Mouse (Mus musculus): Measurements from ENCODE around the gene Tomm34.

Gene Tomm34

GRCm38 (mm10) chr2:164070765-164071436 is at the start of gene Tomm34:
Tomm34 (minus strand) TSS chr2:164071169.
- DNase-seq, result peak; percentile 92

GRCm38 (mm10) chr2:164119503-164119902 is 48.5 kb upstream of the Tomm34 start:
- no peak for DNase-seq

- no peak for DNase-seq
Observed at GRCm38 (mm10) chr2:164115531-164115930, 44.6 kb upstream of the Tomm34 start.

- DNase-seq, result no peak
Observed at GRCm38 (mm10) chr2:164114051-164114450, 43.1 kb upstream of the Tomm34 start.

GRCm38 (mm10) chr2:164111546-164111945 is 40.6 kb upstream of the Tomm34 start:
- no peak for DNase-seq

DNA sequence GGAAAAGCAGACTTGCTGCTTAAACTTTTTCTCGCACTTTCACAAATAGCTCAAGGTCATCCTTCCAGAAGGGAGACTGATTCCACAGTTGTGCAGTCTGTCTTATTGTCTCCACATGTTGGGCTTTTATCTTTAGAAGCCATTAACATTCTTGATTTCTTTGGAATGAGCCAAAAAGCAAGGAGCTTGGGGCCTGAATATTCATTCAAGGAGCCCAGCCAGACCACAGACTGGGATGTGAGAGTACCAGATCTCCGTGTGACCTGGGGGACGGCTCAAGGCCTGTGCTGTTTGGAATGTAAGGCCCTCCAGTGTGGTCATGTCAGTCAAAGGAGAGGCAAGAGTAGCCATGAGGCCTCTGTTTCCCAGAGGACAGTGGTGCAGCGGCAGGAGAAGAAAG is 37.5 kb upstream of the Tomm34 start:
- no peak for DNase-seq

DNA sequence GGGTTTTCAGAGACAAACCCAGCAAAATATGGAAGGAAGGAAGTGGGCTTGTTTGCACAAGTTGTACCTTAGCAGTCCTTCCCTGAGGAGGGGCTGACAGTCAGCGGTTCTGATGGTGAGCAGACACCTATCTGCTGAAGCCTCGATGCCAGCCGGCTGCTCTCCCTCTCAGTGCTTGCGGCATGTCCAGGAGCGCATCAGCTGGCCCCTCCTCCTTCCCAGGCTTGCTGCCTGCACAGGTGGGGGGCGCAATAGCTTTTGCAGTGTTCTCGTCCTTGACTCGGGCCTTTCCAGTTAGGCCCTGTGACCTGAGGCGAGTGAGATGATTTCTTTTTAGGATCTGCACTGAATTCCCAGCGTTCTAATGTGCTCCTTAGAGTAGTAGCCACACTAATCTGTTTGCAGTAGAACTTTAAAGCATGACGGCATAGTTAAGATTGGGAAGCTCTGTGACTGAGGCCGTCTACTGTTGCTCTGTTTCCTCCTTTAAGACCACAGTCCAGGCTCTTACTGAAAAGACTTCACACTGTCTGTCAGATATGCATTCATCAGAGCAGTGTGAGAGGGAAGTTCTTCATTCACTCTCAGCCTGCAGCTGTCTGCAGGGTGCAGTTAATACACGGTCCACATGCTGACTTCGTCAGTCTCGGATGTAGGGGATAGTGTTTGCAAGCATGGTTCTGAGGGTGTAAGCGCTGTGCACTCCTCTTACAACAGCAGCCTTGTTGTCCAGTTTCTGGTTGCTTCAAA is 36.3 kb upstream of the Tomm34 start:
- DNase-seq, result no peak

- no peak for DNase-seq
Observed at GRCm38 (mm10) chr2:164106287-164107035, 35.5 kb upstream of the Tomm34 start.

DNA sequence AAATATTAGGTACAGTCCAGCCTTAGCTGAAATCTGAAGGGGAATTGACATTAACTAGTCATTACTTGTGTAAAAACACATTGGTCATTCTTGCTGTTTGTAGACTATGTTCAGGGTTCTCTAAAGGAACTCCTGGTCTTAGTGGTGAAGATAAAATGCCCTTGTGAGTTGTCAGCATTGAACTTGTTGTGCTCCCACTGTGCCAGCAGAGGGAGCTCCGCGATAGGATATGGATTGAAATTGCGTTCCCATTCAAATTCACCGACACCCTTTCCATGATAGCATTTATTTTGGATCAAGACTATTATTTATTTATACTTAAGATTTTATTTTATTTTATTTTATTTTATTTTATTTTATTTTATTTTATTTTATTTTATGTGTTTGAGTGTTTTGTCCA is 32.5 kb upstream of the Tomm34 start:
- DNase-seq, result peak; percentile 68

DNA sequence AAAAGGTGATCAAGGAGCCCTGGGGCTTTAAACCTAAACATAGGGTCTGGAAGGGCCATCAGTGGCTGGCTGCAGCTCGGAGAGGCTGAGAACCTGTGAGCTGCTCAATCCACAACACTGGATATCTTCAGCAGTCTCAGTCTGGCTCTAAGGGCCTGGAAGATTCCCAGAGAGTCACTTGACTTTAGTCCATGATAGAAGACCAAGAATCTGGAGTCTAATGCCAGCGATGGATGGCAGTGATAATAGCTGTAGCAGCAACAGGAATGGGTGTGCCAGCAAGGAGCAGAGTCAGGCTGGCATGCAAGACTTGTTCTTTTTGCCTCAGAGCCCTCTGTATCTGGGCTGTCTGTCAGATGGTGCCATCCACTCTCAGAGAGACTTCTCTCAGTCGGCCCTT is 31.4 kb upstream of the Tomm34 start:
- DNase-seq, result no peak

DNA sequence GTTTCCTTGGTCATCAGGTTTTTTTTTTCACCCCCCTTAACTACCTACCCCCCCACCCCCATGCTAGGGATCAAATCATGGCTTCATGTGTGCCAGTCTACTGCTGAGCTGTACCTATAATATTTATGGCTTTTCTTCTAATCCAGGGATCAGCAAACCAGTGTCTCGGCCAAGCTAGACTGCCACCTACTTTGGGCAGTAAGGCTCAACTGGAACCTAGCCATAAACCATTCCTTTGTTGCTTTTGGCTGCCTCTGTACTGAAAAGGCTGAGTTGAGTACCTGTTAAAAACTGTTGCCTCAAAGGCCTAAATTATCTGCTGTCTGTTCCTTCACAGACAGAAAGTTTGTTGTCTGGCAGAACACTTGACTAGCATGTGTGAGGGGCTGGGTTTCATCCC is 31.0 kb upstream of the Tomm34 start:
- DNase-seq, result no peak

DNA sequence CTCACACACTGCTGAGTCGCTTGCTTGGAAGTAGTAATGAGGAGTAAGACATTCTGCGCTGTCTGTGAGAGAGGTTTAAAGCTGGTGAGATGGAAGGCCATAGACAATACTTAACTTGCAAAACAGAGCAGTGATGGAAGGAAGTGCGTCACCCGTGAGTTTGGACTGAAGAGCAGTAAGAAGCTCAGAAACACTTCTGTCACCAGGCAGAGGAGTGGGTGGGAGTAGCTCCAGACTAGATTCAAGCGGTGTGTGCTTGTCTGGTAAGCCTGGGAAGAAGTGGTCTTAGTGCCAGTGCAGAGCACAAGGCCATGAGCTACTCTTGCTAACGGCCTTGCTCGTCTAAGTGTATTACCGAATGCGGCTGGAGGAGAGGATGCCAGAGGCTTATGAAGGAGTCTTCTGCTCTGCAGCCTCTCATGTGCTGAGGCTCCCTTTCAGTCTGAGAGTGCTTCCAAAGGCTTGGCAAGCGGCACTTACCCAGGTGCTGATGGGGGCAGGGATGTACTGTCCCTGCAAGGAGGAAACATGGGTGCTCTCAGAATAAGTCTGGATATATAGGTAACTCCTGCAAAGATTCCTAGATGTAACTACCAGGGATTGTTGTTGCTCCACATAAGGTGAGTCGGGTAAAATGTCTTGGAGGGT is 27.8 kb upstream of the Tomm34 start:
- peak; percentile 79 for DNase-seq

GRCm38 (mm10) chr2:164094152-164094551 is 23.2 kb upstream of the Tomm34 start:
- no peak for DNase-seq

- no peak for DNase-seq
Observed at GRCm38 (mm10) chr2:164089508-164089907, 18.5 kb upstream of the Tomm34 start.

DNA sequence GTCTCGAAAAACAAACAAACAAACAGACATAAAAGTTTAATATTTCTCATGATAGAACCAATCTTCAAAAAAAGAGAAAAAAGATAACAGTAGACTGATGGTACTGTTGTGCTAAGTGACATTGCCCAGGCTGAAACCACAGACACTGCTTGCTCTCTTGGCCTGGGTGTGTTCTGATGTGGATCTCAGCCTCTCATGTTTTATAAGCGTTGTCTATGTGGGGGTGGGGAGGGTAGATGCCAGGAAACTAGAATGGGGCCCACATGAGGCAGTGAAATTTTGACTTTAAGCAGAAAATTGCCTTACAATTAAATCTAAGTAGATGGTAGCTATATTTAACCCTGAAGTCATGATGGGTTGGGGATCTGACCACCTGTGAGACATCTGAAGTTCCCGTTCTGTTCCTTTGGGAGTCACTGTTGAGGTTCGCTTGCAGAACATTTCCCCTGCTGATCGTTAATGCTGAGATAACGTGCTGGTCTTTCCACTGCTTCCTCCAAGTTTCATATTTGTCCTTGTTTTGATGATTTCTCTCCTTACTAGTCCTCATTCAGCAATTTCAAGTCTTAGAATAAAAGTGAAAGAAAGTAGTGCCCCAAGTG is 16.5 kb upstream of the Tomm34 start:
- no peak for DNase-seq

DNA sequence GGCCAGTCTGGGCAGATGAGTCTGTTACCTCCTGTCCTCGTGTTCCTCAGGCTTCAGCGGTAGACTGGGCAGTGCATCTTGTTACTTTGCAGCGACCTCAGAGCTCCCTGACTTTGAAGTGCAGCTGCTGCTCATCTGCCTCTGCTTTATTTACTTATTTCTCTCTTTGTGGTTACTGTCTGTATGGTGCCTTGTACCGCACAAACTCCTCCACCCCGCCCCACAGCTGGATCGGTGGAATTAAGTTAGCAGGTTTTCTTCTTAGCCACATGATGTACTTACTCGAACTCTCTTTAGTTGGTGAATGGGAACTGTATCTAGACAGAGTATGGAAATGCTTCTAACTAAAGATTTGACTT is 13.4 kb upstream of the Tomm34 start:
- DNase-seq, result no peak

DNA sequence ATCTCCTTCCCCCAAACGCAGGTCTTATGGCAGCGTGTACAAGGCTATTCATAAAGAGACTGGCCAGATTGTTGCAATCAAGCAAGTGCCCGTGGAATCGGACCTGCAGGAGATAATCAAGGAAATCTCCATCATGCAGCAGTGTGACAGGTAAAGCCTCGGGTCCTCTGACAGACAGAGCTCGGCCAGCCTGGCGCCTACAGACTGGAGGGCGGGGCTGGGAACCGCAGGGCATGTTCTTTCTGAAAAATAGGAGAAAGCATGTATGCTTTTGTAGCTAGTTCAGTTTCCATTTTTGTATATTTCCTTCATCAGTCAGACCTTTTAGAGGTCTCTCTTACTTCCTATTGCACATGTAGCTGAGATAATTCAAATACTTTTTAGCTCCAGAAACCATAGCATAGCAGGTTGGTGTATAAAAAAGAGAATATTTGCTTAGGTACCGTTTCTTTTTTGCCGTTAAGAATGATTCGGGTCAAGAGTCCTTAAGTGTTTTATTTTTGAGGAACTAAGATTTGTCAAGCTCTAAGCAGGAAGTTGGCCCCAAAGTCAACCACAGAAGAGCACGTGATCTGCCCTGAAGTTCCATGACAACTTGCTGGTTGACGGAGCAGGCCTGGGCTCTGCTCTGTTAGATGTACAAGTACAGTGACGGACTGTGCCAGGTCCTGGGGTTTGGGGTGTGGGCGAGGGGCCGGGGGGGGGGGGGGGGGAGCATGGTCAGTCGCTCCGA is 12.8 kb upstream of the Tomm34 start:
- no peak for DNase-seq

DNA sequence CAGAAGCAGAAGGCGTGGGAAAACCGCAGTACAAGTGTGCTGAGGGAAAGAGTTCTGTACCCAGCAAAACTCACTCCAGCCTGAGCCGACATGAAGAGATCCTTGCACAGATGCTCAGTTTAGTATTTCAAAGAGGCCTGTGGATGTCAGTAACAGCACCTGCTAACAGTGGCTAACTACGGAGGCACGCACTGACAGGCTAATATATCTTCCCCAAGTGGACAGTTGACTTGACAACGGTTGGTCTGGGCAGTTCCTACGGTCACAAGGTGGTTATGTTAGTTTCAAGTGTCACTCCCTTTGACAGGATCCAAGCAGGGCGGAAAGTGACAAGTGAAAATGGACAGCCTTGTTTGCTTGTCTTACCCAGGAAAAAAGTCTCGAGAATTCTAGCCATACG is 11.2 kb upstream of the Tomm34 start:
- no peak for DNase-seq

GRCm38 (mm10) chr2:164081577-164081976 is 10.6 kb upstream of the Tomm34 start:
- no peak for DNase-seq

DNA sequence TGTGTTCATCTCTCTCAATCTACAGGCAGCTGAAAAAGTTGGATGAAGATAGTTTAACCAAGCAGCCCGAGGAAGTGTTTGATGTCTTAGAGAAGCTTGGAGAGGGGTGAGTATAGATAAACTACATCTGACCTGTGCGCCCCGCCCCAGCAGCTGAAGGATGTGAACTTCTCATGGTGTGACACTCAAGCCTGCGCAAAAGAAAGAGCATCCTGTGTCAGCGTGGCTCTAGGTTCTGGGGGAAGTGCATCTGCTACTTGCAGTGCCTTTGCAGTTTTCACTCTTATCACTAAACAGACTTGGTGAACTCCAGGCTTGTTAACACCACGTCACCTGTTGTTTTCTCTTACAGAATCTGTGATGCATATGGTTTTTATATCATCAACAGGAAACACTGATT is 8.5 kb upstream of the Tomm34 start:
- DNase-seq, result no peak

- DNase-seq, result no peak
Observed at GRCm38 (mm10) chr2:164077875-164078274, 6.9 kb upstream of the Tomm34 start.

DNA sequence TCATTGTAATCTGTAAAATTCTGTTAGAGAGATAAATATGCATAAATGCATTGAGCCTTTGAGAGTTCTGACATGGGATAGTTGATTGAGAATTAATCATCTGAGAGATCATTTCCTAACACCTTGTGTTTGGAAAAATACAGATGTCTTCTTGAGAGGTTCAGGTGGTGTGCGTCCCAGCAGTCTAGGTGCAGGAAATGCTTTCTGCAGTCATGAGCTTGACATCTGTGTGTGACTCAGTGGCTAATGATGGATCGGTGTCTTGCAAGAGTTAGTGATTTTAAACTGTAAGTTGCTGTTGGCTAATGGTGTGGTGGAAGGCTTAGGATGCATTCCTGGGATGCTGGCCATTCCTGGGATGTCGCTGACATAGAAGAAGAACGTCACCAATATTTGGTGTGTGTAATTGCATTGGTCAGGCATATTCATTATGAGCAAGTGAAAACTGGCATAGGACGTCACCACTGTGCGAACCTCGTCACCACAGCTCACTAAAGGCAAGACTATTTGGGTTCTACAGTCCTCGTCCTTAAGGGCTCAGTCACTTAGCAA is 6.0 kb upstream of the Tomm34 start:
- DNase-seq, result no peak

All from cerebellum, adult 9-10 months (tissue).